13 mouse cellular contexts compared by ENCODE assay signal in genomic region chr4:148314396-148314795, GRCm38 (mm10). TPM values are rescaled to one million over a fixed set of nuclear protein-coding genes. Genes with fewer than 3 reads are reported as not detected.
A peak's percentile ranks its signal among the peaks of the same experiment; 100 is the strongest.
DNase-seq lines count a peak whose midpoint lies in the region; ATAC-seq and TF ChIP-seq lines count a peak whose summit lies in the region.
"Had no signal": no experiment of that assay in that cellular context is flagged by ENCODE, and none has a peak within 500 bp of the region (broad histone marks: within the 10 kb centered on the region; RNA-seq: fewer than 3 reads in every experiment).

No protein-coding gene starts in this region.

- 39% methylated on average over 10 of the region's 10 CpGs for WGBS in hindbrain, embryonic 14.5 days
- 70% methylated on average over 10 of the region's 10 CpGs for WGBS in intestine, postnatal 0 days

- no peak overlapping the region for H3K4me3 ChIP-seq in hindbrain, embryonic 14.5 days (replicated peaks; ENCODE audit: low read length)
- no peak overlapping the region for H3K4me3 ChIP-seq in intestine, postnatal 0 days (ENCODE audit: low read depth, low read length)
- H3K4me3 ChIP-seq: embryonic facial prominence, embryonic 10.5 days; heart, embryonic 13.5 days; intestine, embryonic 15.5 days had no signal

- no peaks in the 10 kb centered on the region for H3K9me3 ChIP-seq in hindbrain, embryonic 14.5 days (ENCODE audit: control insufficient read depth, low read length)
- no peaks in the 10 kb centered on the region for H3K9me3 ChIP-seq in intestine, postnatal 0 days (ENCODE audit: control insufficient read depth)
- H3K9me3 ChIP-seq: embryonic facial prominence, embryonic 10.5 days; heart, embryonic 13.5 days; intestine, embryonic 15.5 days had no signal

- no peaks in the 10 kb centered on the region for H3K27me3 ChIP-seq in hindbrain, embryonic 14.5 days (ENCODE audit: control insufficient read depth, insufficient read depth, low read length)
- no peaks in the 10 kb centered on the region for H3K27me3 ChIP-seq in intestine, postnatal 0 days (replicated peaks; ENCODE audit: control insufficient read depth, insufficient read depth, low read length)
- H3K27me3 ChIP-seq: intestine, embryonic 15.5 days had no signal

- H3K36me3 ChIP-seq in hindbrain, embryonic 14.5 days (replicated peaks; ENCODE audit: control insufficient read depth, insufficient read depth), result no peaks in the 10 kb centered on the region
- no peaks in the 10 kb centered on the region for H3K36me3 ChIP-seq in intestine, postnatal 0 days (ENCODE audit: control insufficient read depth, insufficient read depth)
- H3K36me3 ChIP-seq: embryonic facial prominence, embryonic 10.5 days; heart, embryonic 13.5 days; intestine, embryonic 15.5 days had no signal

- H3K4me2 ChIP-seq in hindbrain, embryonic 14.5 days (replicated peaks), result no peak overlapping the region
- H3K4me2 ChIP-seq in intestine, postnatal 0 days (replicated peaks; ENCODE audit: low read depth), result no peak overlapping the region
- H3K4me2 ChIP-seq: heart, embryonic 13.5 days; intestine, embryonic 15.5 days had no signal

- no peak for TF ChIP-seq CTCF in intestine, postnatal 0 days (IDR thresholded peaks at IDR 0.05; ENCODE audit: low read depth)

- peak; percentile 46 to 52 for DNase-seq in cerebellum, postnatal 14 days
- no peak for DNase-seq in cerebellum, adult 11 months
- peak; percentile 22 for DNase-seq in Muller cell, postnatal 12 days (ENCODE audit: inconsistent ontology term)
- peak; percentile 53 for DNase-seq in hindbrain, embryonic 14.5 days (ENCODE audit: low spot score)
- peak; percentile 58 to 61 for DNase-seq in left cerebral cortex, postnatal 14 days (ENCODE audit: low spot score in 2 of 2)
- DNase-seq in embryo, embryonic 11 days, result no peak
- DNase-seq in c-Kit-positive CD71-positive TER-119-positive erythroid progenitor cells, embryonic 14.5 days (ENCODE audit: low spot score), result no peak

- H3K4me1 ChIP-seq in hindbrain, embryonic 14.5 days (replicated peaks; ENCODE audit: control insufficient read depth, insufficient read depth, low read length), result peaks cover 47% of the 10 kb centered on the region
- no peaks in the 10 kb centered on the region for H3K4me1 ChIP-seq in intestine, postnatal 0 days (replicated peaks; ENCODE audit: control insufficient read depth, insufficient read depth, low read length)
- H3K4me1 ChIP-seq: intestine, embryonic 15.5 days had no signal

- H3K9ac ChIP-seq in hindbrain, embryonic 14.5 days, result no peak overlapping the region
- no peak overlapping the region for H3K9ac ChIP-seq in intestine, postnatal 0 days (ENCODE audit: low read depth, low read length)
- H3K9ac ChIP-seq: heart, embryonic 13.5 days; intestine, embryonic 15.5 days; liver, embryonic 14.5 days had no signal

- no peak for ATAC-seq in hindbrain, embryonic 14.5 days (ENCODE audit: low FRiP score)
- ATAC-seq in intestine, postnatal 0 days, result no peak
- ATAC-seq: intestine, embryonic 15.5 days had no signal

- 0 out of 2 replicates have a peak overlapping the region, but pooled peaks have one; percentile 6 for H3K27ac ChIP-seq in hindbrain, embryonic 14.5 days
- H3K27ac ChIP-seq in intestine, postnatal 0 days (ENCODE audit: low read depth, low read length), result no peak overlapping the region
- H3K27ac ChIP-seq: embryonic facial prominence, embryonic 10.5 days; heart, embryonic 13.5 days; intestine, embryonic 15.5 days; liver, embryonic 14.5 days had no signal

- intact Hi-C loops in left cerebral cortex, postnatal 14 days (cut with DNase I), result no loop called here

RNA-seq across cellular contexts. Expression of gene Disp3, which starts 26.6 kb away (rescaled TPM):
- polyA plus RNA-seq in hindbrain, embryonic 14.5 days (2014; fragmentation: Nextera tagmentation; extraction: Ambion mirVana), result 16.6 and 16.9 TPM in 2 replicates
- 10 to 100 TPM; 23.0 to 24.8 TPM for total RNA-seq in left cerebral cortex, postnatal 14 days (2021)
- polyA plus RNA-seq in intestine, postnatal 0 days (2015; fragmentation: Nextera tagmentation; extraction: Ambion mirVana), result 0.03 and 0.04 TPM in 2 replicates
- total RNA-seq: MEL had no signal
- polyA plus RNA-seq: liver, embryonic 14.5 days had no signal

Comparison
In these comparisons a context has a peak if more than half of its experiments do, and no peak if none do; other contexts are left out.
1. DNase-seq: peak in cerebellum, postnatal 14 days (2 of 2), Muller cell, postnatal 12 days (single experiment), hindbrain, embryonic 14.5 days (single experiment) and left cerebral cortex, postnatal 14 days (2 of 2); none in cerebellum, adult 11 months (single experiment), embryo, embryonic 11 days (single experiment) and c-Kit-positive CD71-positive TER-119-positive erythroid progenitor cells, embryonic 14.5 days (single experiment).
2. RNA of gene Disp3, which starts 26.6 kb away (polyA plus RNA-seq): 16.6 to 16.9 TPM in hindbrain, embryonic 14.5 days; 0.03 to 0.04 TPM in intestine, postnatal 0 days; every median in the first group is over 10 times any median in the second.